Comparison of ENCODE assay signal across 10 mouse cellular contexts in genomic region chr8:31720585-31720984, GRCm38 (mm10).
DNase-seq lines count a peak whose midpoint lies in the region; ATAC-seq lines count a peak whose summit lies in the region.
"Had no signal": no experiment of that assay in that cellular context is flagged by ENCODE, and none has a peak within 500 bp of the region (broad histone marks: within the 10 kb centered on the region; RNA-seq: fewer than 3 reads in every experiment).

No protein-coding gene starts in this region.

- DNase-seq in right cerebral cortex, adult 18-20 months = peak; percentile 3
- DNase-seq in right cerebral cortex, postnatal 25 days = no peak
- peak; percentile 10 to 62 for DNase-seq in adrenal gland, postnatal 36 days
- DNase-seq in liver = peak; percentile 69
- DNase-seq in lung, postnatal 4 days = peak; percentile 24 to 35
- DNase-seq in spleen, adult 12 weeks (ENCODE audit: low spot score) = no peak
- DNase-seq in neural tube, embryonic 10.5 days (ENCODE audit: extremely low spot score, low spot score) = no peak
- DNase-seq: cerebellum, adult 11-12 months; layer of hippocampus, postnatal 36 days had no signal

- no peak for ATAC-seq in megakaryocyte progenitor cell, adult 5-6 weeks (replicated peaks; ENCODE audit: poor library complexity)

Comparison
In these comparisons a context has a peak if more than half of its experiments do, and no peak if none do; other contexts are left out.
1. DNase-seq: peak in right cerebral cortex, adult 18-20 months (single experiment), adrenal gland, postnatal 36 days (2 of 2), liver (single experiment) and lung, postnatal 4 days (2 of 2); none in right cerebral cortex, postnatal 25 days (single experiment), spleen, adult 12 weeks (single experiment) and neural tube, embryonic 10.5 days (single experiment).